Mouse (Mus musculus) CH12F3 (cell line): ENCODE measurements around the gene Prkra.

ENCODE experiments used
- in situ Hi-C: fragments of 300-500 bp; cut with MboI; formaldehyde crosslinking; loops from 2 replicates; pipeline ENCODE4 v1.14.3; 2020; ENCODE audit warnings: low sequenced_read_pairs

Prkra gene

DNA sequence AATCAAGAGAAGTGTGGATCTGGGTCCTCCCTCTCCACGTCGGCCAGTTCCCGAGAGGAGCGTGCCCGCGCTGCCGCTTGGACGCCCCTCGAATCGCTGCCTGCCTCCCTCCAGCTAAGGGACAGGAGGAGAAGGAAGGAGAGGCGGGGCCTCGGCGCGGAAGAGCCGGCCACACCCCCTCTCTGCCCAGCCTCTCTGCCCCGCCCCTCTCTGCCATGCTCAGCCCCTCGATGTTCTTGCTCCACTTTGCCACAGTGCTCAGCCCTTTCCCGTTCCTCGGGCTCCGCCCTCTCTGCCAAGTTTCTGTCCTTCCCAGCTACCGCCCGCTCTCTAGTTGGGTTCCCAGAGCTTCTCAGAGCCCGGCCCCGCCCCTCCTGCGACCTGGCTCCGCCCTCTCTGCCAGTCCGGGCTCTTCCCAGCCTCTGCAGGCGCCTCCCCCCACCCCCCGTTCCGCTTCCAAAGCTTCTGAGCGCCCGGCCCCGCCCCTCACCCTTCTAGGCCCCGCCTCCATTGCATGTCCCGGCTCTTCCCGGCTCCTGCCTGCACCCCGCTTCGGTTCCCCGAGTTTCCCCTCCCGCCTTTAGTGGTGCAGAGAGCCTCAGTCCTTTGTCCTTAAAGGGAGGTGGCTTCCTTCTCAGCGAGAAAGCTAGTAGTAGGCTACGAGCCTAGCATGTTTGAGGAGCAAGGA lies at the start of gene Prkra, which contains the start of gene Pjvk:
Gene Prkra (minus strand): TSS at position 133 of the 688 bp plus-strand sequence.
Gene Pjvk (plus strand): TSS at position 594 of the 688 bp plus-strand sequence.
- in situ Hi-C loops: no loop called here

DNA sequence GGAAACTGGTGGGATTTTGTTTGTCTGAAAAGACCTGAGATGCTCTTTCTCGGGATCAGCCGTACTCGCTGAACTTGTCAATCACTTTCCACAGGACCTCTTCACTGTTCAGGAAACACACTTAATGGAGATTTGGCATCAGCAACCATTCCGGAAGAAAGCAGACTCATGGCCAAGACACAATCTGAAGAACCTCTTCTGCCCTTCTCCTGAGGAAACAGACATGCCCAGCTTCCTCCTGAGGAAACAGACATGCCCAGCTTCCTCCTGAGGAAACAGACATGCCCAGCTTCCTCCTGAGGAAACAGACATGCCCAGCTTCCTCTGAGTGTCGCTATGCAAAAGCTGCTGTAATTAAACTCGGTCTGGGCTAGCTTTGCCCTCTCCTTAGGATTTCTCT lies 47.5 kb upstream of the Prkra start:
- in situ Hi-C loops: no loop called here

DNA sequence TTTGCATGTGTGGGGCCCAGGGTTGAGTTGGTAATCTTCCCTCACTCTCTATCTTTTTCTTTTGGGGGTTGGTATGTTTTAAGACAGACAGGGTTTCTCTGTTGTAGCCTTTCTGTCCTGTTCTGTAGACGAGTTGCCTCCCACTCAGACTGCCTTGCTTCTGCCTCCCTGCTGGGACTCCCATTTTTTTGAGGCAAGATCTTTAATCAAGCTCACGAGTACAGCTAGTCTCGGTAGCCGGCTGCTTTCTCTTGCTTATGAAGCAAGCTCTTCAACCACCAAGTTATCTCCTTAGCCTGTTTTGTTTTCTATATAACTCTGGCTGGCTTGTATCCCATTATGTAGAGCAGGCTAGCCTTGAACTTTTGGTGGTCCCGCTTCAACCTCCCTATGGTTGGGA lies 46.0 kb upstream of the Prkra start:
- in situ Hi-C loops: no loop called here

DNA sequence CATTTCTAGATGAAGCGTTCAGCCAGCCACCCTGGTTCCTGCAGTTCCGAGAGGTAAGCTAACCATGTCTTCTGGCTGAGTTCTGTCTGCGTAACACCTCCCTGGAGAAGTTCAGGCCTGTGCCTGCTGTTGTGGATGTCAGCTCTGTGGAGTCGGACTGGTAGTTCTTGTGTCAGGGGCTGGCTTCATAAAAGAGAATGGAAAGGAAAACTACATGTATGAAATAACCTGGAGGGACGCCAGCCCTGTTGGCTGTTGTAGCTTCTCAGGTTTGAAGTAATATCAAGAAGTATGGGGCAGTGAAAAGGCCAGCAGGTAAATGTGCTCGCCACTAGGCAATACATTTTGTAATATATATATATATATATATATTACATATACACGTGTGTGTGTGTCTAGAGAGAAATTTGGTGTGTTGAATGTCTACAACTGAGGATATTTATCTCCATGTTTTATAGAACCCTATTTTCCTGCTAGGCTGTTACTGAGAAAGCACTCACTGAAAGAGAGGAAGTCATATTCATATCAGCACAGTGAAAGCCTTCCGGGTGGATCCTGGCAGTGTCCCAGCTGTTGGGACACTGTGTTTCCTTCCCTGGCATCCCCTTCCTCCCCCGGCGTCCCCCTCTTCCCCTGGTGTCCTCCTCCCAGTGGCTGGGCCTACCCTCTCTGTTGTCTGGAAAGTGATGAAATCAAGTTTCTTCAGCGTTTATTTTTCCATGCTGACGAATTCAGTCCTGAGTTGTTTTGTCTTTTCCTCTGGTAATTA lies 42.8 kb upstream of the Prkra start:
- in situ Hi-C loops: no loop called here

DNA sequence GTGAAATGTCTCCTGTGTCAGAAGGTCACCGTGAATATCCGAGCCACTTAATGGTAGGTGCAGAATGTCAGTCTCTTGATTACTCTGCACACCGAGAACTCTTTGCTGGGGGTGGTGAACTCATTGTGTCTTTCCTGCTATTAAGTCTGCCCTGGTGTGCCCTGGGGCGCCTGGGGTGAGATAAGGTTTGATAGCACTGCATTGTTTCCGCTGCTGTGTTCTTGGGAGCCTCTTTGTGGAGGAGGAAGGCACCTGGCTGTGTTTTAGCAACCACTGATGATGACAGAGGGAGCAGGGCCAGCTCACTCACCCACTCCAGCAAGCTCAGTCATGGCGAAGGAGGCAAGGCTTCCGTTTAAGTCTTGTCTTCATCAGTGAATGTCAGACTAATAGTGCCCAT lies 40.3 kb upstream of the Prkra start:
- in situ Hi-C loops: no loop called here

DNA sequence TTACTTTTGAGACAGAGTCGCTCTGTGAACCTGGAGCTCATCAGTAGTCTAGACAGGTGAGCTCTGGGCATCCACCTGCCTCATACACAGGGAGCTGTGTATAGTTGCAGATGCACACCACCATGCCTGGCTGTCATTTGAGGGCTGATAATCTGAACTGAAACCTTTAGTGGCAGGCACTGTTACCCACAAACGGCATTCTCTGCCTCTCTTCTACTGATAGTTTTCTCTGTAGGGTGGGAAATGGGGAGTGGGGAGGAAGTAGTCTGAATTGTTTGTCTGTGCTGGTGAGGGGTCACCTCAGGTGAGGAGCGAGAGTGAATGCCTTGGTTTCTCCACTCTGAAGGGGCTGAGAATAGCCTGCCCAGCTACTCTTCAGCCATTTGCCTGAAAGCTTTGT lies 39.8 kb upstream of the Prkra start:
- in situ Hi-C loops: no loop called here

DNA sequence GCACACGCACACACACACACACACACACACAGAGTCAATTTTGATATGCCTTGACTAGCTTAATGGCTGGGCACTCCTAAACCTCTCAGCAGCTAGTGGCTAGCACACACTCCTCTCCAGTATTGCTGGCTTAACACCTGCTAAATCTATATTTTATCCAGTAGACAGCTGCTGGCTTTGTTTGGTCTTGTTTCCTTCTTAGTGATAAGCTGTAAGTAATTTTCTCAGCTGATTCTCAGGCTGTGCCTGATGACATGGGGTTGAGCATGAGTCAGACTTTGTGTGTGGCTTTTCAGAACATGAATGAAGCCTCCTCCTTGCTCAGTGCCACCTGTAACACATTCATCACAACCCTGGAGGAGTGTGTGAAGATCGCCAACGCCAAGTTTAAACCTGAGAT lies 39.2 kb upstream of the Prkra start:
- in situ Hi-C loops: no loop called here

GRCm38 (mm10) chr2:76682301-76682700 lies 34.5 kb upstream of the Prkra start:
- in situ Hi-C loops: no loop called here

- in situ Hi-C loops: no loop called here
These were observed 28.8 kb upstream of the Prkra start for GRCm38 (mm10) chr2:76676401-76677226.

DNA sequence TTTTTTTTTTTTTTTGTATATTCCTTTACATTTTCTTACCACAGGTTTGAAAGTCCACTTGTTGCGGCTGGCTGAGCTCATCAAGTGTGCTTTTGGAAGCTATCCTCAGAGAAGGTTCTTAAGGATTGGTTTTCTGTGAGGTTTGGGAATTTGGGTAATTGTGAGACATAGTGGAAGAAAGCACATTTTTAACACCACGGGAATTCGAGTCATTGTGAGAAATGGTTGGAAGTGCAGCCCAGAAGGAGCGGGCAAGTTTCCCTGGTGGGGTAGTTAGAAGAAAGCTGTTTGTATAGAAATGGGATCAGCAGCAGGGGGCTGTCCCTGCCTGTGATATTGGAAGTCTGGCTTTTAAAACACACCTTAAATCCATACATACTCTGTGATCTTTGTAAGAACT lies 28.1 kb upstream of the Prkra start:
- in situ Hi-C loops: no loop called here

DNA sequence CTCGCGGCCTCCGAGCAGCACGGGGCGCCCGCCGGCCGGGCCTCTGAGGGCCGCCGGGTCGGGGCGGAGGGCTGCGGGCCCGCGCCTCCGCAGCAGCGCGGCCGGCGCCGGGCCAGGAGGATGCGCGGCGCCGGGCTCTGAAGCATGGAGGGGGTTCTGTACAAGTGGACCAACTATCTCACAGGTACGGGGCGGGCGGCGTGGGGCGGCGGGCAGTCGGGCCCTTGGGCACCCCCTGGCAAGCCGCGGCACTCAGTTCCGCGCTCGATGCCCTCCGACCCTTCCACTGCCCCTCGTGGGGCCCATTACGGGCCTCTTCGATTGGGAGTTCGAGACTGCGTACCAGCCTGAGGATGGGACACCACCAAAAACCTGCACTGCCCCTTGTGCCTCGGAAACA lies 27.6 kb upstream of the Prkra start:
- in situ Hi-C loops: no loop called here

DNA sequence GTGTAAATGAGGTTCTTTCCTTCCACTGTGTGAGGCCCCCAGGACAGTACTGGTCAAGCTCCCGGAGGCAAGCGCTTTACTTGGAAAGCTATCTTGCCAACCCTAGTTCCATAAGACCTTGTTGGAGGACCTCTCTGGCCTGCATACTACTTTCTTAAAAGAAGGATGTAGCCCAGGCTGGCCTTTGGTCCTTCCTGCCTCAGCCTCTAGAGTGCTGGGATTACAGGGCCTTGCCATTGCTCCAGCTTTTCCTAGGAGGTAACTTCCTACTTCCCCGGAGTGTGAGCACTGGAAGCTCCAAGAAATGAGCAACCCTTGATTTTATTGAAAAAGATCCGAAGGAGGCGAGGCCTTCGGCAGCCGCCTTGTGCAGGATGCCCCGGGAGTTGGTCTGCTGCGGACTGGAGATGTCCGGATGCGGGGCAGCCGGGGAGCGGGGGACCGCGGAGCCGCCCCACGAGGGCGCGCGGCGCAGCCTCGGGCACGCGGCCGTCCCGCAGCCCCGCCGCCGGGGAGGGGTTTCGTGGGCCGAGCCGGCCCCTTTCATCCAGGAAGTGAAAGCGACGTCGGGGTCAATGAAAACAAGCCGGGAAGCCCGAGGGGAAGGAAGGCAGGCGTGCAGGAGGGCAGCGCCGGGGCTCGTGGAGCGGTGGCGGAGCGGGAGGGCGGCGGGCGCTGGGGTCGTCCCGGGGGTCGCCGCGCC lies 27.1 kb upstream of the Prkra start, which contains the start of gene Plekha3:
Gene Plekha3 (plus strand): TSS at position 557 of the 703 bp plus-strand sequence.
- in situ Hi-C loops: no loop called here

- in situ Hi-C loops: no loop called here
These were observed 25.8 kb upstream of the Prkra start for GRCm38 (mm10) chr2:76673472-76674081.

DNA sequence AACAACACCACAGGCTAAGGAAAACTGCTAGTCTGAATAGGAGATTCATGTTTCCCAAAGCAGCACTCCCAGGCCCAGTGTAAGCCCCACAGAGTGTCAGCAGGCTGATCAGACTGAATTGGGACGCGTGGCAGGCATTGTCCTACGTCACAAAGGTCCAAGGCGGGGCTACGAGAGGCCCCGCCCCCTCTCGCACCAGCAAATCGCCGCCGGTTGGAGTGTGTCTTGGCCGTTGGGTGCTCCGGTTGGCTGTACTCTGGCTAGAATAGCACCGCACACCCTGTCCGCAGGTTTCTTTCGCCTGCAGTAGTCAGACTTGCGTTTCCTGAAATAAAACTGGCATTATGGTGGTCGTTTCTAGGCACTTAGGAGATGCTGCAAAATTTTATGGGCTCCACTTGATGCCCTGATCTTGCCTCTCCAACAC lies 25.2 kb upstream of the Prkra start, which contains the start of gene Fkbp7:
Gene Fkbp7 (minus strand): TSS at position 151 of the 427 bp plus-strand sequence.
- in situ Hi-C loops: no loop called here

- in situ Hi-C loops: no loop called here
These were observed 24.4 kb upstream of the Prkra start for GRCm38 (mm10) chr2:76672134-76672745.

DNA sequence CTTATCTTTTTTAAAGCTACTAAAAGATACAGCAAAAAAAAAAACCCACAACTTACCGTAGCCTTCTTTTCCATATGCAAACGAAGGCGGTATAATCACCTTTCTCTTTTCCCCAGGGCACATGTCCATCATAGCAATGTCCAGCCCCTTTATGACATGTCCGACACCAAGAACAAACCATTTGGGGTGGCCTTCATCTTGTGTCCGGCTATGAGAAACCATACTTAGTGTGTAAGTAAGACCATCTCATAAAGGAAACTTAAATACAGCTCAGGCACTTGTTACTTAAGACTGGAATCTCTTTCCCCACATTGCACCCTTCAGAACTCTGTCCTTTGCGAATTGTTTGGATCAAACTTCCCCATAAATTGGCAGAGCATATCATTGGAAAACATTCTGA lies 23.8 kb upstream of the Prkra start:
- in situ Hi-C loops: no loop called here

DNA sequence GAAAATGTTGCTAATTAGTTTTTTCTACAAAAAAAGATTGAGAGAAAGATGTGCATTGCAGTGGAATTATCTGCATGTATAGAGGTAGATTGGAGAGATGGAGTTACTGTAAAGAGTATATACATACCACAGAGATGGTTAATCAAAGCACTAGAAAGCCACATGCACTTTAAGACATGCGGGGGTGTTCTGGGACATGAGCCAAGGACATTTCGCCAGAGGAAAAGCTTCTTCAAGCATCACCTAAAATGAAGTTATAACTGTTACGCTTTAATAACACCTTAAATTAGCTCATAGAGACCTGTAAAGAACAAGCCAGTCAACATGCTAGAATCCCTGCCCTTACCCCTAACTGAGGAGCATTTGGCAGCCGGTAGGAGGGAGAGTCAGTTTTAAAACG lies 19.4 kb upstream of the Prkra start:
- in situ Hi-C loops: no loop called here

- in situ Hi-C loops: no loop called here
These were observed 17.7 kb upstream of the Prkra start for GRCm38 (mm10) chr2:76665531-76665930.

DNA sequence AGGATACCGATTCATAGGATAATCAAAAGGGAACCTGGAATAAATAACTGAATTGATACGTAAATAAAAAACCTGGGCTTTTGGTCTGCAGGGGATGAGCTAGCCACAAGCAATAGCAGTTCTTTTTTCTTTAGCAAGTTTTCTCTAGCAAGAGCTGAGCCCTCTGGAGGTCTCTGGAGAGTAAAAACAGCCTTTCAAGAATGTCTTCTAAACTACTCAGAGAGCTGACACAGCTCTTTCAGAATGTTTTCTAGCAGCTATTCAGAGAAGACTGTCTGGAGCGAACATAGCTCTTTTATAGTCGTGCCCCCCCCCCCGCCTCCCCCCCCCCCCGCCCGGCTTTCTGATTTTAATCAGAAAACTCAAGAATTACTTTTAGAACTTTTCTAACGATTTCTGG lies 11.6 kb upstream of the Prkra start:
- in situ Hi-C loops: no loop called here

GRCm38 (mm10) chr2:76658551-76658950 lies 10.7 kb upstream of the Prkra start:
- in situ Hi-C loops: no loop called here
